Mouse (Mus musculus): ENCODE data around the gene Grxcr1. TPM values are rescaled to one million over a fixed set of nuclear protein-coding genes. Genes with fewer than 3 reads are reported as not detected.
A peak's percentile ranks its signal among the peaks of the same experiment; 100 is the strongest.

Grxcr1 gene
- not detected in 2 replicates for polyA plus RNA-seq (2016; fragmentation: Nextera tagmentation; extraction: Ambion mirVana)

DNA sequence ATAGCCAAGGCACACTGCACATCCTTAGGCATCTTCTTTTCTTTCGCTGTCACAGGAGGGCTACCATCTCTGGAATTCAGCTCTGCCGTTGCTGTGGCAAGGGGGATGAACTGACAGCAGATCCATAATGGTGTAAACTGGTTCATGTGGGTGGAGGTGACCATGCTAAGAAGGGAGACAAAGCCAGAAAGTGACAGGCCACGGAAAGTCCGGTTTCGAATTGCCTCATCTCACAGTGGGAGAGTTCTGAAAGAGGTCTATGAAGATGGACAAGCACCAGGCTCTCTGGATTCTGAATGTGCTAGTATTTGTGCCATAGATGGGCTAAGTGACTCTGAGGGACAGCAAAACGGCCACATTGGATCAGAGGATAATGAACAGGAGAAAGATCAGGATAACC, at the start of gene Grxcr1:
Gene Grxcr1, plus strand, starts transcription at position 92 of the 400 bp plus-strand sequence.
- Histone ChIP-seq H3K4me1 (no peaks in the 10 kb centered on the region), H3K9me3 (replicated peaks) (no peaks in the 10 kb centered on the region), H3K4me3 (no peak within 1 kb of the TSS), H3K27me3 (ENCODE audit: low read depth, poor library complexity, severe bottlenecking) (no peaks in the 10 kb centered on the region), H3K27ac (no peak within 1 kb of the TSS), H3K36me3 (no peaks in the 10 kb centered on the region)
- 90% methylated on average over 6 of the region's 6 CpGs for WGBS
- DNase-seq (ENCODE audit: low spot score) = no peak

DNA sequence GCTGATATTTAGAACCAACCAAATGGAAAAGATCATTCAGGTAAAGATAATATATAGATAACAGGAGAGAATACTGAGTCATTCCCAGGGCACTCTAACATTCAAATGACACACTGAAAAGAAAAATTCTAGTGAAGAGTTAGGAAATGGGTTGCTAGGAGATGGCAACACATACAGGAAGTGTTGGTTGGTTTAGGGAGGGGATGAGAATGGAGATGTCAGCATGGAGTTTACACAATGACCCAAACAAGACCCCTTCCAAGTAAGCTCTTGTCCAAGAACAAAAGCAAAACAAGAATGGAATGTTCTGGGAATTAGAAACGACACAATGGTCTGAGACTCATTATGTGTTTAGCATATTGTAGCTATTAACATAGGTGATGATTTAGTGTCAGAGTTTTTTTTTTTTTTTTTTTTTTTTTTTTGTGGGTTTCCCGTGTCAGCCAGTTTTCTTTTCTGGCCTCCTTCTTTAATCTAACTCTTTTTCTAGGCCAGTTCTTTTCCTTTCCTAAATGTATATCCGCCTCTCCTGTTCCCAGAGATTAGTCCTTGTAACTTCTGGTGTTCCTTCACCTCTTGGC, 49.6 kb upstream of the Grxcr1 start:
- no peak for DNase-seq (ENCODE audit: low spot score)
- WGBS = 73% methylated on average over 3 of the region's 3 CpGs
- no peaks in the 10 kb centered on the region for H3K4me1 ChIP-seq
- no peaks in the 10 kb centered on the region for H3K36me3 ChIP-seq
- no peaks in the 10 kb centered on the region for H3K27me3 ChIP-seq (ENCODE audit: low read depth, poor library complexity, severe bottlenecking)
- H3K27ac ChIP-seq = no peak overlapping the region
- H3K4me3 ChIP-seq = no peak overlapping the region
- no peaks in the 10 kb centered on the region for H3K9me3 ChIP-seq (replicated peaks)

DNA sequence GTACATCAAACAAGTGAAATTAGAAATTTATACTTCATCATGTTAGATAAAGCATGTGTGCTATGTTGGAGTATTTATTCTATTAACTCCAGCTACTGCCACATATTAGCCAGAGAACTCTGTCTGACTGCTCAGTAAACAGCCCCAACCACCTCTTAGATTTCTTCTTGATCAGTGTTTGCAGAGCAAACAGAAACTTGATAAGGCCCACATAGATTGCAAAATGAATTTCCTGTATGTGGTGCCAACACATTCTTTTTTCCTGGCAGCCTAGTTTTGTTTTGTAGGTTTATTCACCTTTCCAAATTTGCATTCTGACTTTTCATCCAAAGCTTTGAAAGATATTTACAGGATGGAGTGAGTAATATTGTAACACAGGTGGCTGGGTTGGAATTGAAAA, 41.2 kb upstream of the Grxcr1 start:
- Histone ChIP-seq H3K27me3 (ENCODE audit: low read depth, poor library complexity, severe bottlenecking) (no peaks in the 10 kb centered on the region), H3K9me3 (replicated peaks) (no peaks in the 10 kb centered on the region), H3K4me3 (no peak overlapping the region), H3K36me3 (no peaks in the 10 kb centered on the region), H3K4me1 (no peaks in the 10 kb centered on the region), H3K27ac (no peak overlapping the region)
- no peak for DNase-seq (ENCODE audit: low spot score)

DNA sequence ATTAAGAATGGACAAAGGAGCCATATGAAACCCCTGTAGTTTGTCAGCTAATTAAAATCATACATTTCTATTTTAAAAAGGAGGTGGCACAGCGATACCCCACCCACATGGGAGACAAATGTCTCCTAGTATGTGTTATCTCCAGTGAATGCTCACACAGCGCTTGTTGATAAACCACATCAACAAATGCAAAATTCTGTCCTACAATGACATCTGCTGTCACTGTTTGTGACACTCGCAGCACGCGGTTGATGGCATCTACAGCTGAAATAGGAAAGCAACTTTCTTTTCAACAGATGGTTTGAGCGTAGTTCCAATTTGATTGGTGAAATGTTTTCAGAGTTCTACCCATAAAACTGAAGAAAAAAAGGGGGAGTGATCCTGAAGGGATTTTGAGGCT, 29.0 kb upstream of the Grxcr1 start:
- 96% methylated on average over 6 of the region's 6 CpGs for WGBS
- no peaks in the 10 kb centered on the region for H3K27me3 ChIP-seq (ENCODE audit: low read depth, poor library complexity, severe bottlenecking)
- no peak for DNase-seq (ENCODE audit: low spot score)
- no peak overlapping the region for H3K4me3 ChIP-seq
- no peaks in the 10 kb centered on the region for H3K36me3 ChIP-seq
- H3K9me3 ChIP-seq (replicated peaks) = no peaks in the 10 kb centered on the region
- H3K4me1 ChIP-seq = no peaks in the 10 kb centered on the region
- H3K27ac ChIP-seq = no peak overlapping the region

DNA sequence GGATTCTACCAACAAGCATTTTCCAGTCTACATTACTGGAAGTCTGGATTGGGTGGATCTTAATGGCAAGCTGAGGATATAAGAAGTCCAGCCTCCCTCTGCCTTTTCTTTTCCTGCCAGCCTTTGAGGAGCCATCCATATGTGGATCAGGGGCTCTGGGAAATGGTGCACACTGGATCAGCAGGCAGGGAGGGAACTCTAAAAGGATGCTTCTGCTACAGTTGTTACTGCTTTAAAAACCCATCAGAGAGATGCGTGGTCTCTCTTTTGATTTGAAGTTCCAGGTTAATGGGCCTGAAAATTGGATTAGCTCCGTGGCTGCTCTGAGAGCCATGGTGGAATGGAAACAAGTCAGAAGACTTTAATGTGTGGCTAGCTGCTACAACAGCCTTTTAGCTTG, 27.7 kb upstream of the Grxcr1 start:
- Histone ChIP-seq H3K4me1 (no peaks in the 10 kb centered on the region), H3K4me3 (no peak overlapping the region), H3K27ac (no peak overlapping the region), H3K9me3 (replicated peaks) (no peaks in the 10 kb centered on the region), H3K36me3 (no peaks in the 10 kb centered on the region), H3K27me3 (ENCODE audit: low read depth, poor library complexity, severe bottlenecking) (no peaks in the 10 kb centered on the region)
- no peak for DNase-seq (ENCODE audit: low spot score)
- WGBS = 74% methylated on average over 2 of the region's 2 CpGs

DNA sequence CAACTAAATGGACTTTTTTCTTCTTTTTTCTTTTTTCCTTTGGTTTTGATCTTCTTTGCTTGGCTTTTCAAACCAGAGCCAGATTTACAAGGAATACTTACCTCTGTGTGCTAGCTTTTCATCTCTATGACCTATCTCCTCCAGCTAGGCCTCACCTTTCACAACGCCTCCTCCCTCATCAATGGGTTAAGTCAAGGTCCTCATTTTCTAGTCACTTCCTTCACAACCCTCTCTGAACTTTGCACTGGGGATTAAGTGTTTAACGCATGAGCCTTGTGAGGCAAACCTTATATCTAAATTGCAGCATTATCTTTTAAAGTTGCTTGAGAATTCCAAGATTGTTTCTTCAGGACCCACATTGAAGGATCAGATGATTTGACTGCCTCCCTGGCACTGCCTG, 27.2 kb upstream of the Grxcr1 start:
- Histone ChIP-seq H3K4me1 (no peaks in the 10 kb centered on the region), H3K36me3 (no peaks in the 10 kb centered on the region), H3K9me3 (replicated peaks) (no peaks in the 10 kb centered on the region), H3K4me3 (no peak overlapping the region), H3K27me3 (ENCODE audit: low read depth, poor library complexity, severe bottlenecking) (no peaks in the 10 kb centered on the region), H3K27ac (no peak overlapping the region)
- DNase-seq (ENCODE audit: low spot score) = no peak
- WGBS = 85% methylated on average over 2 of the region's 2 CpGs

DNA sequence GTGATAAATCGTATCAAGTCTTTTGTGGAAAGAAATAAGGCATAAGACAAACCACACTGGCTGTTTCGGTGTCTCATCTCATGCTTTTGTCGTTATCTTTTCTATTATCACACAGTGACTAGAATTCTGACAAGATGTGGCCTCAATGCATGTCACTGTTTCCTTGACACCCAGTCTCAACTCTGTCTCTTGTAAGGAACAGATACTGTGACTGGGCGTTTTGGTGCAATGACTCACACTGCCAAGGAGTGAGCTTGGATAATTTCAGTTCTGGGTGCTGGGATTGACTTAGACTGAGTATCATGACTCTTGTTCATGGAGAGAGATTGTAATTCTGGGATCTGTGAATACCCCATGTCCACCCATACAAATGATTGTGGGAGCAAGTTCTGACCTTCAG, 24.6 kb upstream of the Grxcr1 start:
- Histone ChIP-seq H3K4me3 (no peak overlapping the region), H3K27ac (no peak overlapping the region), H3K27me3 (ENCODE audit: low read depth, poor library complexity, severe bottlenecking) (no peaks in the 10 kb centered on the region), H3K4me1 (no peaks in the 10 kb centered on the region), H3K36me3 (no peaks in the 10 kb centered on the region), H3K9me3 (replicated peaks) (no peaks in the 10 kb centered on the region)
- 85% methylated on average over 4 of the region's 4 CpGs for WGBS
- DNase-seq (ENCODE audit: low spot score) = no peak

DNA sequence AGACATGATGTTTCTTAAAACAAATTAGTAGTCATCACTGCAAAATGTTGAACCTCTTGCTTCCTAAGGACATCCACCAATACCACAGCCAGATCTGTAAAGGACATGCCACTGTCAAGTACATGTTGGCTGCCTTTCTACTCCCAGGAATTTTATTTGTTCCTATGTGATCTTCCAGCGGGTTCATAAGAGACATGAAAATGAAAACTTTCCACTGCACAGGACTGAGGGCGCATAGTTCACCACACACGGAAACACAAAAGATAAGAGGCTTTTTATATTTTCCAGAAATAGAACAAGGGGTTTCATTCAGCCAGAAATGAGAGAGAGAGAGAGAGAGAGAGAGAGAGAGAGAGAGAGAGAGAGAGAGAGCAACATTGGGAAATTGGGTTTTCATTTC, 20.1 kb upstream of the Grxcr1 start:
- WGBS = 91% methylated on average over 3 of the region's 3 CpGs
- no peak overlapping the region for H3K4me3 ChIP-seq
- no peaks in the 10 kb centered on the region for H3K36me3 ChIP-seq
- no peaks in the 10 kb centered on the region for H3K4me1 ChIP-seq
- H3K9me3 ChIP-seq (replicated peaks) = no peaks in the 10 kb centered on the region
- H3K27me3 ChIP-seq (ENCODE audit: low read depth, poor library complexity, severe bottlenecking) = no peaks in the 10 kb centered on the region
- DNase-seq (ENCODE audit: low spot score) = no peak
- H3K27ac ChIP-seq = no peak overlapping the region

DNA sequence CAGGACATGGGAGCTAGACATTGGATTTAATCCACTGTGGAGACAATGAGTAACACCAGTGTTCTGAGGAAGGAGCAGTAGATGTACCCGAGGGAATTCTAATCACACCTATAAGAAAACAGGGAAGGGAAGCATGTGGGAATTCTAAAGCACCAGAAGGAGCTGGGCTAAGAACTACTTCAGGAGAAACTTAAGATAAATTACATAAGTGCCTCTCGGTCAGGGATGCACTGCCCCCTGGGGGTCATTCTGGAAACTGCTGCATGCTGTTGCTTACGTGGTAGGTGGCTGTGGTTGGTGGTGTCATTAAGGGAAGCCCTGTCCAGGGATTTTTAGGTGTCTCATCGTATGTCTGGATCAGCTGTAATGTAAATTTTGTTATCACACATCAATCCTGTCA, 19.0 kb upstream of the Grxcr1 start:
- no peaks in the 10 kb centered on the region for H3K9me3 ChIP-seq (replicated peaks)
- 18% methylated on average over 4 of the region's 4 CpGs for WGBS
- peak; percentile 85 for DNase-seq (ENCODE audit: low spot score)

DNA sequence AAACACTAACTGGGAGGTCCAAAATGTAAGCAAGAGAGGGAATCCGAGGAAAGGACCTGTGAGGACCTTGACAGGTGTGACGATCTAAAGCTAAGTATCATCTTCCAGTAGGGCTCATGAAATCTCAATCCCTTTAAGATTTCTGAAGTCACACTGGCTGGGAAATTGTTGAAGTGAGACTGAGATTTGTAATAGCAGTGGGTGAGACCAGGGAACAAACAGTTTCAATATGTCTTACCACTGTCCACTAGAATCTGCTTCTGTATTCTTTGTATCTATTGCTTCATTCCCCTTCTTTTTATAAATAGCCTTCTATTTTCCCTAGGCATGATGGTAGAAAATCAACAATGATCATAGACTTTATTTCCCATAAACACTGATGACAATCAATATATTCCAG, 10.8 kb upstream of the Grxcr1 start:
- Histone ChIP-seq H3K4me1 (no peaks in the 10 kb centered on the region), H3K36me3 (no peaks in the 10 kb centered on the region), H3K27ac (no peak overlapping the region), H3K4me3 (no peak overlapping the region), H3K27me3 (ENCODE audit: low read depth, poor library complexity, severe bottlenecking) (no peaks in the 10 kb centered on the region), H3K9me3 (replicated peaks) (no peaks in the 10 kb centered on the region)
- WGBS = 76% methylated on average over 2 of the region's 2 CpGs
- DNase-seq (ENCODE audit: low spot score) = no peak

More for the DNA sequence above, 19.0 kb upstream of the Grxcr1 start:
- Histone ChIP-seq H3K27me3 (ENCODE audit: low read depth, poor library complexity, severe bottlenecking) (no peaks in the 10 kb centered on the region), H3K36me3 (no peaks in the 10 kb centered on the region), H3K4me3 (no peak overlapping the region), H3K4me1 (no peaks in the 10 kb centered on the region), H3K27ac (no peak overlapping the region)

DNA sequence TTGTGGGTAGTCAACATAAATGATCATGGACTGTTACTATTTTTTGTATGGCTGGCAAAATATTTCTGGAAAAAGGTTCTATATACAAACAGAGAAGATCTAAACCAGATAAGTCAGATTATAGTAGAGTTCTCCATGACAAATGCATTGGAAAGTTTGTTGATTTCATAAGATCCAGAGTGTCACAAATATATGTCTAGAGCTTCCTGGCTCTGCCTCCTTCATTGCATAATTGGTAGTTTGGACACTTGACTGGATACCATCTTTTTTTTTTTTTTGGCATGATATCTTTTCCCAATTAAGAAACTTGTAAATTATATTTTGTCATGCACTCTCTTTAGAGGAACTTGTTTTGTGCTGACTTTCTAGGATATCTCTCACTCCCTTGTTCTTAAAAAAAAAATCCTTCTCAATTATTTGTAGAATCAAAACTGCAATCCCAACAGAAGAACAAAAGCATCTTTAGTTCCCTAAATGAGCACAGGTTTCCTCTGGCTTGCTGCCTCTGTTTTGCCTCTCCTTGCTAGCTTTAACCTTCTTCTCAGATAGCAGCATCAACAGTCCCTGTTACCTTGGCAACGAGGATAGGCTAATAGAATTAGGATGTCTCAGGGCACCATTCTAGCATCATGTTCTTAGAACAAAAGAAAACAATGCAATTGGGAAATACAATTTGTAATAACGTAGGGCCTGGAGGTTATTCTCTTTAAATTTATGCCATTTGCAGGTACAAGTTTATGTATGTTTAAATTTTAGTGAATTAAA, 4.8 kb upstream of the Grxcr1 start:
- Histone ChIP-seq H3K4me3 (no peak overlapping the region), H3K36me3 (no peaks in the 10 kb centered on the region), H3K4me1 (no peaks in the 10 kb centered on the region), H3K27ac (no peak overlapping the region), H3K27me3 (ENCODE audit: low read depth, poor library complexity, severe bottlenecking) (no peaks in the 10 kb centered on the region), H3K9me3 (replicated peaks) (no peaks in the 10 kb centered on the region)
- WGBS = 82% methylated on average over 2 of the region's 2 CpGs
- no peak for DNase-seq (ENCODE audit: low spot score)

DNA sequence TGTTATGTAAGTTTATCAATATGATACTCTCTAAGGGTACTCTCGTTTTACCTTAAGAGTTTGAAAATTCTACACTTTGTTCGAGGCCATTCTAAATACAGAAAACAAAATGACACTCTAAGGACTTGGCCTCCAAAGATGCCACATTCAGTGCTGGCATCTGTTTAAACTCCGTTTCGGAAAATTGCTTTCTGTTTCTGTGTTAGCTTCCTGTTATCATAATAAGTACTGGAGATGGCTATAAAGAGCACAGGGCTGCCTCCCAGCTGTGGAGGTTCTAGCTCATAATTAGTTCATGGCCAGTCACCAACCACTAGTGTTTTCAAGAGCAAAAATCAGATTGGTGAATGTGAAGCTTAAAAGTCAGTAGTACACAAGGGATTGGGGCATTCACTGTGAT, 4.2 kb upstream of the Grxcr1 start:
- Histone ChIP-seq H3K27me3 (ENCODE audit: low read depth, poor library complexity, severe bottlenecking) (no peaks in the 10 kb centered on the region), H3K9me3 (replicated peaks) (no peaks in the 10 kb centered on the region), H3K36me3 (no peaks in the 10 kb centered on the region), H3K4me1 (no peaks in the 10 kb centered on the region), H3K4me3 (no peak overlapping the region), H3K27ac (no peak overlapping the region)
- DNase-seq (ENCODE audit: low spot score) = no peak
- 89% methylated on average over 4 of the region's 4 CpGs for WGBS

DNA sequence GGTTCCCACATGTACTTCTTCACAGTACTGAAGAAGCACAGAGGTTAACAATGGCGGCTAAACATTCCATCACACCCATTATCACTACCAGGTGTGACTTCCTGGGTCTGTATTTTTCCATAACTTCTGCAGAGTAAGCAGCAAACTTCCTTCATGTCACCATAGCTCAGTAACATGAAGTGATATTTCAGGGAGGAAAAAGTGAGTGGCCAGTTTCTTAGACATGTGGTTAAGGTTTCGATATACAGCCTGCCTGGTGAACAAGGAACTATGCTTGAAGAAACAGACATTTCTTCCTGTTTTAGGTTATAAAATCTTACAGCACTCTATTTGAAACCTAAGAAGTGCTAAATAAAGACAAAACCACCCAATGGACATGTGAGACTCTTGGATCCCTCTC, 1.7 kb downstream of the Grxcr1 start:
- no peaks in the 10 kb centered on the region for H3K9me3 ChIP-seq (replicated peaks)
- H3K27ac ChIP-seq = no peak overlapping the region
- H3K4me3 ChIP-seq = no peak overlapping the region
- 93% methylated on average over 2 of the region's 2 CpGs for WGBS
- H3K27me3 ChIP-seq (ENCODE audit: low read depth, poor library complexity, severe bottlenecking) = no peaks in the 10 kb centered on the region
- H3K4me1 ChIP-seq = no peaks in the 10 kb centered on the region
- DNase-seq (ENCODE audit: low spot score) = no peak
- H3K36me3 ChIP-seq = no peaks in the 10 kb centered on the region

DNA sequence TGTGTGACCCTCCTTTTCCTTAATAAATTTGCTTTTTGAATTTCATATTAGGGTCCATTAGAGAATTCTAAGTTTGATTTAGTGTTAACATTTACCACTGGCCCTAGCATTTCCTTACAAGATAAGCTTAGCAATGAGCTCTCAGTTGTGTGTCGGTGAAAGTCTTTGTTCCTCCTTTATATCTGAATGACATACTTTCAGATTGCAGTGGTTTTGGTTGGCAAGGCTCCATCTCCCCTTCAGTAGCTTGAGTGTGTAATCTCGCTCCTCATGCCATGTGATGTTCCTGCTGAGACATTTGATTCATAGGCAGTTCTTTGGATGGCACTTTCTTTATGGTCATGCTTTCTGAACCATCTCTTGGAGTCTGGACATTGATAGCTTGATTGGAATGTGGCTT, 7.4 kb downstream of the Grxcr1 start:
- Histone ChIP-seq H3K4me1 (no peaks in the 10 kb centered on the region), H3K36me3 (no peaks in the 10 kb centered on the region), H3K4me3 (no peak overlapping the region), H3K27me3 (ENCODE audit: low read depth, poor library complexity, severe bottlenecking) (no peaks in the 10 kb centered on the region), H3K9me3 (replicated peaks) (no peaks in the 10 kb centered on the region), H3K27ac (no peak overlapping the region)
- DNase-seq (ENCODE audit: low spot score) = no peak
- WGBS = 92% methylated on average over 2 of the region's 2 CpGs
